Mouse (Mus musculus) ES-Bruce4 (cell line): ENCODE data around the gene Daam1. TPM values are rescaled to one million over a fixed set of nuclear protein-coding genes. Genes with fewer than 3 reads are reported as not detected.

ENCODE experiments used
- H3K27ac ChIP-seq: 2 replicates; pipeline ENCODE4 v1.5.1; 2012; ENCODE audit warnings: low read length, inconsistent platforms; ENCODE audit not compliant: insufficient read depth
- H3K27me3 ChIP-seq: 2 replicates; pipeline ENCODE4 v1.6.1; 2012; ENCODE audit warnings: mild to moderate bottlenecking, low read length, inconsistent platforms; ENCODE audit not compliant: control insufficient read depth, poor library complexity, insufficient read depth, severe bottlenecking
- H3K36me3 ChIP-seq: 2 replicates; pipeline ENCODE4 v1.6.1; 2012; ENCODE audit warnings: inconsistent platforms, mild to moderate bottlenecking, low read length, moderate library complexity; ENCODE audit not compliant: control insufficient read depth, poor library complexity, insufficient read depth, severe bottlenecking
- H3K4me1 ChIP-seq: one replicate; pipeline ENCODE4 v1.8.1; 2011; ENCODE audit warnings: low read length; ENCODE audit not compliant: control insufficient read depth, insufficient read depth
- H3K4me3 ChIP-seq: 2 replicates; pipeline ENCODE4 v1.5.1; 2011; ENCODE audit warnings: low read depth, mild to moderate bottlenecking, low read length
- H3K9ac ChIP-seq: 2 replicates; pipeline ENCODE4 v1.6.1; 2012; ENCODE audit warnings: low read depth, mild to moderate bottlenecking, inconsistent platforms; ENCODE audit not compliant: poor library complexity, severe bottlenecking
- H3K9me3 ChIP-seq: replicated peaks from 2 replicates; pipeline ENCODE4 v1.6.1; 2012; ENCODE audit warnings: mild to moderate bottlenecking, low read length, inconsistent platforms; ENCODE audit not compliant: control insufficient read depth, poor library complexity, insufficient read depth, severe bottlenecking
- CTCF ChIP-seq: IDR thresholded peaks from one replicate; pipeline ENCODE4 v1.8.1; 2011; ENCODE audit warnings: low read depth, low read length
- EP300 ChIP-seq: IDR thresholded peaks from 2 replicates; pipeline ENCODE4 v1.6.1; 2011; ENCODE audit warnings: low read depth, low read length; ENCODE audit not compliant: insufficient read depth
- POLR2A ChIP-seq: IDR thresholded peaks from one replicate; pipeline ENCODE4 v1.8.1; 2011; ENCODE audit warnings: low read length; ENCODE audit not compliant: insufficient read depth
- polyA plus RNA-seq: library from polyadenylated mRNA; stranded (reverse); fragments of >200 nt; gene quantifications from 2 replicates; pipeline ENCODE4 v1.2.4, GENCODE M21; 2011; ENCODE audit warnings: low read depth; ENCODE audit not compliant: missing spikeins, insufficient read depth, insufficient read length

Daam1 gene
- polyA plus RNA-seq, 1 experiment = 33.0 TPM

GRCm38 (mm10) chr12:71837576-71837975 is 6.7 kb downstream of the Daam1 start:
- Histone ChIP-seq H3K4me1 (no peaks in the 10 kb centered on the region), H3K36me3 (no peaks in the 10 kb centered on the region), H3K9me3 (no peaks in the 10 kb centered on the region), H3K27ac (no peak overlapping the region), H3K4me3 (no peak overlapping the region), H3K27me3 (no peaks in the 10 kb centered on the region), H3K9ac (no peak overlapping the region)
- TF ChIP-seq POLR2A = no peak
- TF ChIP-seq EP300 = no peak
- TF ChIP-seq CTCF = no peak

- H3K4me1 ChIP-seq = no peaks in the 10 kb centered on the region
- no peak overlapping the region for H3K27ac ChIP-seq
- H3K27me3 ChIP-seq = no peaks in the 10 kb centered on the region
- TF ChIP-seq POLR2A (no peak), EP300 (no peak), CTCF (no peak)
- no peak overlapping the region for H3K9ac ChIP-seq
- no peaks in the 10 kb centered on the region for H3K9me3 ChIP-seq
- no peaks in the 10 kb centered on the region for H3K36me3 ChIP-seq
- no peak overlapping the region for H3K4me3 ChIP-seq
These were observed 7.4 kb downstream of the Daam1 start for GRCm38 (mm10) chr12:71838230-71838629.

GRCm38 (mm10) chr12:71839653-71840052 is 8.8 kb downstream of the Daam1 start:
- TF ChIP-seq CTCF = no peak
- TF ChIP-seq EP300 = no peak
- no peak for TF ChIP-seq POLR2A
- Histone ChIP-seq H3K36me3 (no peaks in the 10 kb centered on the region), H3K4me3 (no peak overlapping the region), H3K27me3 (no peaks in the 10 kb centered on the region), H3K27ac (no peak overlapping the region), H3K4me1 (no peaks in the 10 kb centered on the region), H3K9me3 (no peaks in the 10 kb centered on the region), H3K9ac (no peak overlapping the region)

DNA sequence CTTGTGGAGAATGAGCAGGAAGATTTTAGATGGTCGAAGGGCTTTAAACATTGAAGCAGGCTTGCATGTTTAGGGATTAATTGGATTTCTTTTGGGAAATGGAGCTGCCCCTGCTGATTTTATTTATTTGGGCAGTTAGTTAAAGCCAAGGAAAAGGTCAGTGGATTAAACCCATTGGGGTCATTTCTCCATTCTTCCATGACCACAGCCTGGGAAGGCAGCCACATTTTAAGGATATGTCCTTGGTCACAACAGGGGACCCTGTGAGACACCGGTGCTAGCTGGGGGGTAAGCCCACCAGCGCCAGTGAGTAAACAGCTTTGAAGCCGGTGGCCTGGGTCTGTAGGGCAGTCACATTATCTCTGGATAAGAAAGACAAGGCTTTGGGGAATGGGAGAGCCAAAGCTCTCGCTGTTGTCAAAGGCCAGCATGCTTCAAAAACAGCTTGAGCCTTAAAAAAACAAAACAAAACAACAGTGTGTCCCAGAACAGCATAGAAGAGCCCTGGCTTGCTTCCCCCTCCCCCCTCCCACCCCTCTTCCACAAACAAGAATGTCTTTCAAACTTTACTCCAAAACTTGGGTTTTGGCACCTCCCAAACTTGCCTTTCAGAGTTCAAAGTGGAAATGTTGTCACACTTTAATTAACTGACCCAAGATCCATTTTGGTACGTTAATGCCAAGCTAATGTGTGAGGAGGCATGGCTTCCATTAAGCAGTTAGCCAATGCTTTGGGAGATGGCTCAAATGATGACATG is 9.7 kb downstream of the Daam1 start:
- no peak for TF ChIP-seq EP300
- no peak for TF ChIP-seq CTCF
- TF ChIP-seq POLR2A = no peak
- H3K9me3 ChIP-seq = no peaks in the 10 kb centered on the region
- no peaks in the 10 kb centered on the region for H3K4me1 ChIP-seq
- H3K27ac ChIP-seq = no peak overlapping the region
- no peak overlapping the region for H3K9ac ChIP-seq
- no peak overlapping the region for H3K4me3 ChIP-seq
- no peaks in the 10 kb centered on the region for H3K36me3 ChIP-seq
- no peaks in the 10 kb centered on the region for H3K27me3 ChIP-seq

DNA sequence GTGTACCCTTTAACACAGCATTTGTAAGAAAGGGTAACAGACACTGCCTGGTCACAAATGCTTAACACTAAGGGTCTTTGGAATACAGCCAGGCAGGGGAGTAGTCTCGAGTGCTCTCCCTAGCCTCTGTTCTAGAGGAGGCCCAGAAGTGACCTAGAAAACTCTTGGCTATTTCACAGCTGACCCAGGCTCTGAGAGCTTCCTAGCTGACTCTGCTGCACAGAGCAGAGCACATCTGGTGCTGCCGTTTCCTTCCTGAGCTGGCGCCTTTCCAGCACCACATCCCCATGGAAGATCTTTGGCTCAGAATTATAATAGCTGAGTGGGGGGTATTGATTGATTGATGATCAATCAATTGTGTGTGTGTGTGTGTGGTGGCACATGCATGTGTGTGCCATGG is 11.1 kb downstream of the Daam1 start:
- Histone ChIP-seq H3K9ac (no peak overlapping the region), H3K4me3 (no peak overlapping the region), H3K9me3 (no peaks in the 10 kb centered on the region), H3K36me3 (no peaks in the 10 kb centered on the region), H3K27ac (no peak overlapping the region), H3K27me3 (no peaks in the 10 kb centered on the region), H3K4me1 (no peaks in the 10 kb centered on the region)
- TF ChIP-seq EP300 (no peak), POLR2A (no peak), CTCF (no peak)

- H3K9me3 ChIP-seq = no peaks in the 10 kb centered on the region
- no peaks in the 10 kb centered on the region for H3K4me1 ChIP-seq
- no peaks in the 10 kb centered on the region for H3K36me3 ChIP-seq
- H3K9ac ChIP-seq = no peak overlapping the region
- H3K4me3 ChIP-seq = no peak overlapping the region
- H3K27ac ChIP-seq = no peak overlapping the region
- H3K27me3 ChIP-seq = no peaks in the 10 kb centered on the region
- no peak for TF ChIP-seq EP300
- TF ChIP-seq POLR2A = no peak
- TF ChIP-seq CTCF = no peak
These were observed 11.7 kb downstream of the Daam1 start for GRCm38 (mm10) chr12:71842588-71842987.
